Mouse (Mus musculus) MEL-GATA-1-ER (cell line): ENCODE data around the gene Rgs6.

Source experiments
- DNase-seq: peaks from one replicate; pipeline ENCODE4 v3.0.0-alpha.2; 2012; ENCODE audit warnings: low read depth; ENCODE audit errors: extremely low read depth

The Rgs6 gene

DNA sequence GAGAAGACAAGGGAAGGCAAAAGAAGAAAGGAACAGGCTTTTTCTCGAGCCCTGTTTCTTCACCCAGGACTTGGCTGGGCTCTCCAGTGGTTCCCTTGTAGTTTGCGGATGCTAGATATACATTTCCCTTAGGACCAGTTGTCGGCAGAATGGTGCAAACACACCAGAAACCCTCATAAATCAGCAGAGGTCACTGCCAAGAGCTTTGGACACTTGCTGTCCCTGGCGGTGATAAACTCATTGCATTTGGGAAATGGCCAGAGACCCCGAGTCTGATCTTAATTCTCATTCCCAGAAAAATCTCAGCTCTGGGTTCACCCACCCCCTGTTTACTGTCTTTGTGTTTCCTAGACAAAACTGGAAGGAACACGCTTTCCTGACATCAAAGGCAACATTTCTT lies 539.9 kb downstream of the Rgs6 start:
- no peak for DNase-seq

DNA sequence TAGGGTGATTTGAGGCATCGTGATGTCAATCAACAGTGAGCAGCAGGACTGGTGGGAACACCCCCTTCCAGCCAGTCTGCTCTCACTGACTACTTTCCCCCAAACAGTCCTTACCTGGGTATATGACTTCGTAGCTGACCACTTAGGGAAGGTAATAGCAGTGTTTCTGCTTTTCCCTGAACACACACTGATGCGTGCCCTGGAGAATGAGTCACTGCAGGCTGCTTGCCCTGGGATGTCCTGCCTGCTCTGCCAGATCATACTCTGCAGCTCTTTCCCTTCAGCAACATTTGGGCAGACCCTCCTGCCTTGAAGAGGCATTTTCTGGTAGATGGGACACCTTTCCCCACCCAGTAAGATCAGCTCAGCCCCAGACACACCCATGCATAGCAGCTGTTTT lies 540.5 kb downstream of the Rgs6 start:
- DNase-seq = no peak

DNA sequence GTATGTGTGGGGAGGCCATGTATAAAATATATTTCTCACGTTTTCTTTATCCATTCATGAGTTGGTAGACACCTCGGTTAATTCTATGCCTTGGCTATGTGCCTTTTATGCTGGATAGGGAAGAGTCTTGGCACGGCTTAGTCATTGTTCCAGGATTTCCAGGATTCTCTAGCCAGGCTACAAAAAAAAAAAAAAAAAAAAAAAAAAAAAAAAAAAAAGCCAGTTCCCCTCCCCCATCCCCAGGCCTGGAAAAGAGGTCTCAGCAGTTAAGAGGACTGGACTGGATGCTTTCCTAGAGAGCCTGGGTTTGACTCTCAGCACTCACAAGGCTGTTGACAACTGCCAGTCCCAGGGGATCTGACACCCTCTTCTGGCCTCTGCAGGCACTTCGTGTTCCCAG lies 543.3 kb downstream of the Rgs6 start:
- DNase-seq = no peak

DNA sequence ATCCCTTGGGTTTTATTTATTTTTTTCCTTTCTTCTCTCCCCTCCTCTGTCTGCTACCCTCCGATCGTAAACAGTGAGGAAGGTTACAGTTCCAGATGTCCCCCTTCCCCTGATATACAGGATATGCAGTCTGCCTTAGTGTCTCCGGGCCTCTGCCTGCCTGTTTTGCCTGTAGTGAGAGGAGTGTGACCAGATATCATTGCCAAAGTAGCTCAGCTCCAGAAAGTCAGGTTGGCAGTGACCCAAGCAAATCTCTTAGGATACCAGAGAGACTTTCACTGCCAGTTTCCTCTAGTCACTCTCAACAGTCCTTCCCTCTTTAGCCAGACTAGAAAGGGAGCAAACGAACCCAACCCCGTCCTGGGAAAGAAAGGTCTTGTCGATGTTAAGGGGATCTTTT lies 545.7 kb downstream of the Rgs6 start:
- DNase-seq = no peak

DNA sequence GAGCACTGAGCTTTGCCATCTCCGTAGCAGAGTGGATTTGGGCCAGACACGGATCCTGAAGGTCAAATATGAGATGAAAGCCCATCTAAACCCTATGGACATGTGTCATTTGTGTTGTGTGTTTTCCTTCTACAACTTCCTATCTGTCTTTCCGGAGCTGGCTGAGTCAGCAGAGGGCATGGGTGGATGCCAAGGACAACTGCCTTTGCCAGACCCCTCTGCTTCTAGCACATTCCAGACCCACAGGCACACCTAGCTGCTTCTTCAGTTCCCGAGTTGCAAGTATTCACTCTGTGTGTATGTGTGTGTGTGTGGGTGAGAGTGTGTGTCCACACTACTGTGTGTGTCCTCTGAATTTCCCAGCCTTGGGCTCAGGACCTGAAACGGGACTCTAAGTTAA lies 547.9 kb downstream of the Rgs6 start:
- DNase-seq = no peak

DNA sequence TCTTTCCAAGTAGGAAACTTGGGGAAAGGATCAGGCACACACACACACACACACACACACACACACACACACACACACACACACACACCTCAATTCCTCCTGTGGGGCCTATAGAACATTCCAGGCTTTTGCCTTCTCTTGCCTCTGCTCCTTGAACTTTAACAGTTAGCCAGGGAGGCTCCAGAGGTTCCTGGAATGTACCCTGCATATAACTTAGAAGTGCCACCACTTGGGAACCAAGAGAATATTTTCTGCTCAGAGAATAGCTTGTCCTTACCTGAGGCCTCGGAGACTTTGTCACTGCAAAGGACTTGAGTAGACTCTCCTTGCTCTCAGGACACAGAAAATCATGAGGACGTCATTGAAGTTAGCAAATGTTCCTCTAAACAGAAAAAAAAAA lies 548.4 kb downstream of the Rgs6 start:
- DNase-seq = no peak

DNA sequence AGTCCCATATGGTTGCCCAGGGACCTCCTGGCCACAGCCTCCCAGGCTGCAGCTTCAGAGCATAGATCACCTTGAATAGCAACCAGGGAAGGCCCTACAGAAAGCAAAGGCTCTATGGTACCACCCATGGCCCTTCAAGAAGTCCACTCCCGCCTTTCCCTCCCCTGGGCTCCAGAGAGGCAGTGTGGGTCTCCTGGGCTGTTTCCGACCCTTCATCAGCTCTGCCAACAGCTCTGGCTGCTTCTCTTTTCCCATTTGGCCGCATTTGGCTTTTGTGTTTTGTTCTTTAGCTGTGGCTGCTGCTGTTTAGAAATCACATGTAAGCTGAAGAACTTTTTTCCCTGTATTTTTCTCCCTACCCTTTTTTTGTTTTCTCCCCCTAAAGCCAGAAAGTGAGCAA lies 548.9 kb downstream of the Rgs6 start:
- DNase-seq = no peak

DNA sequence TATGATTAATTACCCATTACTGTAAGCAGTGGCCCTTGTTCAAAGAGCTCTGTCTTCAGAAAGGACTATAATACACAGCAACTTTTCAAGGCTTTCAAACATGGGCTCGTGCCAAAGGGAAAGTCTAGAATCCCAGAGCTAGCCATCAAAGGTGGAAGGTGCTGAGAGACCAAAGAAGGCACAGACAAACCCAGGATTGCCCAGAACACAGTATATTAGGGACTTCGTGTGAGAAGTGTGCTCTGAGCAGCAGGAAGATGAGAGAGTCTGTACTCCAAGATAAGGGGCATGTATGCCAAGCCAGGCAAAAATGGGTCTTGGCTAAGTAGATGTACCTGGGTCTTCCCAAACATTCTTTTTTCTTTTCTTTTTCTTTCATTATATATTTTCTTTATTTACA lies 553.1 kb downstream of the Rgs6 start:
- DNase-seq = peak; percentile 85

DNA sequence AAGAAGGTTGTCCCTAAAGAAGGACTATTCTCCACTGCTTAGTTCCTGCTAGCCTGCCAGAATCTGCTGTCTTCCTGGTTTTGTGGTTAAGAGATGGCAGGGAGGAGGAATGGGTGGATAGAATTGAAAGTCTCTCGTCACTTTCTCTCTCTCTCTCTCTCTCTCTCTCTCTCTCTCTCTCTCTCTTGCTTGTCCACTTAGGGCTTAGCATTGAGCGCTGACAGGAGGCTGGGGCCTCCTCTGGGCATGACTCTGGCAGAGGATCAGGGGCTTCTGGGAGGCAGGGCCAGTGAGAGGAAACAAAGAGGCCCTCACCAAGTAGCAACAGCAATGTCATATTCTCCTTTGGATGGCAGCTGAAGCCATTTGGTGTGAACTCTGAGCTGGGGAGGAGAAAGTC lies 554.4 kb downstream of the Rgs6 start:
- DNase-seq = no peak

DNA sequence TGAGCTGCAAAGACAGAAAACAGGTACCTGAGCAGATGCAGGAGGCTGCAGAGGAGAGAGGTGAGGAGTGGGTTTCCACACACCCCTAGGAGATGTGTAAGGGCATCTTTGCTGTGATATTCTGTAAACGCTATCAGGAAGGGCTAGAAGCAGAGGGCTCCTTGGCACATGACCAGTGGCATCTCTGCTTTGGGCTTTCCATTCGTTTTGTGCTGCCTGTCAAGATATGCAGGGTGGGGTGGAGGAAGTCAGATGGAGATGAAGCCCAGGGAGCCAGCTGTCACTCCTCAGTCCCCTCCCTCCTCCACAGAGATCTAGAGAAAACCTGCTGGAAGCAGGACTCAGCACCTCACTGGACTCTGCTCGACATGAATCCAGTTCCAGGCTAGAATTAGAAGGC lies 555.0 kb downstream of the Rgs6 start:
- peak; percentile 71 for DNase-seq

DNA sequence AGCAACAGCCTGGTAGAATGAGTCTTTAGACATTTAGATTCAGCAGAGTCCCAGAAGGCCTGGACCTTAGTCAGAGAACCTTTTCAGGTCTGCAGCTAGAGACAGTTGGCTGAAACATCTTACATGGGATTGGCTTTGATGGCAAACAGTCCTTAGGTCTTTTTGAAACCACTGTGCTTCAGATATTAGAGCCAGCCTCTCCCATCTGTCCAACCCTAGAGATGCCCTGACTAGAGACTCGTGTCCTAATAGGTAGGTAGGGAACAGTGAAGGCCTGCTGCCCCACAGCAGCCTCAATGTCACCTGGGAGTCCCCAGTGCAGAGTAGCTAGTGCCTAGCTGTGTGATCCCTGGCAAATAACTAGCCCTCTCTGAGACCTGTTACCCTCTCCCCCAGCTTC lies 555.5 kb downstream of the Rgs6 start:
- DNase-seq = no peak

DNA sequence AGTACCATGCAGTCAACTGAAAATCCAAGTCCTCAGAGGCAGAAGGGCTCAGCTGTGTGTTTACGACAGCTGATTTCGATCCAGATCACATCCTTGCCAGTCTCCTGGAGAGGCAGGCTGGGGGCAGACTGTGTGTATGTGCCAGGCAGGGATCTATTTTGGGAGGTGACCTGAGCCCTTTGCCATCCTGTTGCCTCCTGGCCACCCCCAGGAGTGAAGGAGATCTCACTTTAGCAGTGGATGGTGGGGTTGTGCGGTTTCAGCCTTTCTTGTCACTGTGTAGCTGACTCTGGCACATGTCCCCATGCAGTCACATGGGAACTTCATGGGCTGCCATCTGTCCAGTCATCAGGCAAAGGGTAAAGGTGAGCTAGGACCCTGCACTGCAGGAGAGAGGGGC lies 557.0 kb downstream of the Rgs6 start:
- DNase-seq = no peak

DNA sequence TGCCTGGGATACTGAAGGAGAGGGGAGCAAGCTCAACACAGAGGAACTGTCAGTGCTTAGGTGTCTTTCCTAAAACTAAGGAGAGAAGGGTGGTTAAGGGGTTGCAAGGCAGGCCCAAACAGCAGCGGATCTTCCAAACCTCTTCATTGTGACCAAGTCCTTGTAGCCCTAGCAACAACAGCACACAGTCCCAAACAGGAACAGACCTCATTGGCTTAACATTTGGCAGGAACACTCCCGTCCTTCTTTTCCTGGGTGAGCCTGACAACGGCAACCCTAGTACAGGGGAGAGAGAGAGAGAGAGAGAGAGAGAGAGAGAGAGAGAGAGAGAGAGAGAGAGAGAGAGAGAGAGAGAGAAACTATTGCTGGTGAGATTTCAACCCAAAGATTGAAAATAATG lies 557.8 kb downstream of the Rgs6 start:
- DNase-seq = no peak

DNA sequence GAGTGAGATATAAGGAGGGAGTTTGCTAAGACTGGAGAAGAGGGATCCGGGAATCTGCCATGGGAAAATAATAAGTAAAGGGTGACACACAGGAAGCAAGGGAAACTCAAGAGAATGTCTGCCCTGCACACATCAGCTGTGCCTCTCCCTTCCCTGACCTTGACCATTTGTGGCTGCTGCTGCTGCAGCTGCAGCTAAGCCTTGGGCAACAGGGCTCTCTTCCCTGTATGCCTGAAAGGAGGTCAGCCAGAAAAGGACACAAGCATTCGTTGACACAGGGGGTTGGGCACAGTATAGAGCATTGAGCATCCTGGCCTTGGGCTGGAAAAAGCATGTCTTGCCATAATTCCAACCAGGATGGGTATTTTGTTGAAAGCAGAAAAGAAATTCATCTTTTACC lies 558.8 kb downstream of the Rgs6 start:
- DNase-seq = no peak

DNA sequence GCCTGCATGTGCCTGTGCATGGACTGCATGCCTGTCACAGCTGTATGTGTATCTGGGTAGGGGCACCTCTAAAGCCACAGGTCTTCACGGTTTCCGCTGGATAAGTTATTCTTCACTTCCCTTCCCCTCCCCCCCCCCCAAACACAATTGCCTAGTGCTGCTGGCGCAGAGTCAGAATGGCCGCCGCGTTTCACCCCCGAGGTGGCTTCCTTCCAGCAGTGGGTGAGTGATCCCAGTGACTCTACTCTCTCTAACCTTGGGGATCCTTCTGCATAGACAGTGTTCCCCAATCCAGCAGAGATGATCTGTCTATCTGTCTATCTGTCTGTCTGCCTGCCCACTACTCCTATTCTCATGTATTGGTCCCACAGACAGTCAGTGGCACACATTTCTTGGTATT lies 561.9 kb downstream of the Rgs6 start:
- DNase-seq = no peak

DNA sequence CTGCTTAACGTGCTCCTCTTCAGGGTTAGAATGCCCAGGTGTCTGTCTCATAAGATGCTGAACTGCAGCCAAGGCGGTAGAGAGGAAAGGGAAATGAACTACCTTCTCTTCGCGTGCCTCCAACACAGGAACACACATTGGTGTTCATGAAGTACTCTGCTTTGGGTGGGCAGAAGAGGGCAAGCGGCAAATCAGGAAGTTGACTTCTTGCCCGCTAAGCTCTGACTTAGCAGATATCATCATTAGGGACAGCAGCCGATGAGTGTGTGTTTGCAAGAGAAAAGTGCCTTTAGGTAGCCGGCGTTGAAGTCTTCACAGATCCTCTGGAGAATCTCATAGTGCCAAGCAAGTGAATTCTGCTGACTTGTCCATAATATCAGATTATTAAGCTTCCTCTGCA lies 562.7 kb downstream of the Rgs6 start:
- no peak for DNase-seq

DNA sequence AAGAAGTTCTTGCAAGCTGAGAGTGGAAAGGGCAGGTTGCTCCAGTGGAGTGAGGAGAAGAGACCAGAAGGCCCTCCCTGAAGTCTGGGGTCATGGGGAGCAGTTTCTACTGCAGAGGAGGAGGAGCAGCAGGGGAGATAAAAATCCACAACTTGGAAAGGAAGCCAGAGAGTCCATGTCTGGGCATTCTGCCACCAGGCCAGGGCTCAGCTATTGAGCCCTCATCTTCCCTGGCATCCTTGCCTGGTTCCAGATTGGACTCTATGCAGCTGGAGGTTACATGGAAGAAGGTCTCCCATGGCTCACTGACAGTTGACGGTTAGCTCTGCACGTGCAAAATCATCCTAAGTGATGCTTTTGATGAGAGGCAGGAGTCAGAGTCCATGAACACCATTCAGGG lies 563.4 kb downstream of the Rgs6 start:
- no peak for DNase-seq

DNA sequence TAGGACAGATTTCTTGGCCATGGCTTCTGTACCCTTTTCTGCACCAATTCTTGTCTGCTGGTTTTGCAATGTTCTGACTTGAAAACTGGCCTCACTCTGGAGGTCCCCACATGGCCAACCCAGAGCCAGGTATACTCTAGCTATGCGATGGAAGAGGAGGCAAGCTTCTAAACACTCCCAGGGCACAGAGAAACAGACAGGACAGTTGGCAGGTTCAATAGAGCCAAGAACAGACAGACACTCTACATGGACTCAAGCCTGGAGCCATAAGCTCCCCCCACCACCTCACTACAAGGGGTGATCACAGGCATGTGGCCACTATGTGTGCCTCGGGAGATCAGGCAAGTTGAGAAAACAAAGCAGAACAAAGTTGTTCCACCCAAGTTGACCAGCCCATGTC lies 572.1 kb downstream of the Rgs6 start:
- DNase-seq = no peak

DNA sequence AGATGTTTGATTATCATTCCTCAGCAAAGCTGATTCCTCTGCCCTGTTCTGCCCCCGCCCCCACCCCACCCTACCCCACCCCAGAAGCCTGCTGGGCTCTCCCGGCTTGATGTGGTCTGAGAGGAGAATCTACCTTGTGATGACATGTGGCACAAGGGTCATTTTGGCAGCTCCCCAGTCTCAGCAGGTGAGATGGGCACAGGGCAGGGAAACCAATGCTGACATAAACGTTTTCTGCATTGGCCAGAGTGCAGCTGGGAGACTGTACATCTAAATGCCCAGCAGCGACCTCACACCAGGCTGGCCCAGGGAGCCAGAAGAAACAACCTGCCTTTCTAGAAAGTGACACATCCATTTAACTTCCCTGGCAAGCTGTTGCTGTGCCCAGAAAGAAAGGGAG lies 572.6 kb downstream of the Rgs6 start:
- DNase-seq = no peak

DNA sequence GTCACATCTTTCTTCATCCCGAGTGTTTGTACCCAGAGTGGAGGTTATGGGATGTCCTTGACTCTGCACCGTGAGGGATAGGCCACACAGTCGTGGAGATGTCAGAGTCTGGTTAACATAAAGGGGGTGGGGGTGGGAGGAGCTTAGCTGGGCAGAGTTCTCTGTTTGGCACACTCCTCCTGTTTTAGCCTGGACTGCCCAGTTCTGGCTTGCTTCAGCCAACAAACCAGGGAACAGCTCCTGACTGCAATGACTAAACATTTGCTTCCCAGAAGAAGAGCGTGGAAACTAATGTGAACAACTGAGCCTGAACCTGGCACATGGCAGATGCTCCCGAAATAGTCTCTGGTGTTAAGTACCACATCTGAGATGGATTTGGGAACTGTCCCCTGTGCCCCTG lies 575.6 kb downstream of the Rgs6 start:
- no peak for DNase-seq

DNA sequence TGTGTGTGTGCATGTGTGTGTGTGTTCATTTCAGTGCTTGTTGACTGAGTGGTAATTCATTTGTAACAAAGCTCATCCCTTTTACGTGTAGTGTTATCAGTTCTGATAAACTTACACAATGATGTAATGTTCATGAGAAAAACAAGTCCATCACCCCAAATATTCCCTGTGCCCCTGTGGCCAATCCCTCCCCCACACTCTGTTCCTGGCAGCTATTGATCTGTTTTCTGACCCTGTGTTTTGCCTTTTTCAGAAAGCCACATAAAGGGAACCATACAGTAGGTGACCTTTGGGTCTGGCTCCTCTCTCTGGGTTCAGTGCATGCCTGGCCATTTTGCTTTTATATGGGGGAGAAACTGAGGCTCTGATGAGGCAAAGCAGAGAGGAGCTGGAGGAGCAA lies 577.0 kb downstream of the Rgs6 start:
- no peak for DNase-seq

DNA sequence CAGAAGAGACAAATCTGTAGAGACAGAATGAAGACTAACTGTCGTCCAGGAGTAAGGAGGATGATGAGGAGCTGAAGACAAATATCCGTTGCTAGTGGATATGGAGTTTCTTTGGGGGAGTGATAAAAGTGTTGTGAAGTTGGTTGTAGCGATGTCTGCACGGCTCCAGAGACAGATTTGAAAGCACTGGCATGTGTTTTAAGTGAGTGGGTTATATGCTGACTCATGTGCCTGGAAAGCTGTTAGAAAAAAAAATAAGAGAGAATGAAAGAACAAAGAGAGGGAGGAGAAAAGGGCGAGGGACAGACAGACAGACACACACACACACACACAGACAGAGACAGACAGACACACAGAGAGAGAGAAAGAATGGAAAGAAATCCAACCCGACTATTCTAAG lies 580.2 kb downstream of the Rgs6 start:
- no peak for DNase-seq

DNA sequence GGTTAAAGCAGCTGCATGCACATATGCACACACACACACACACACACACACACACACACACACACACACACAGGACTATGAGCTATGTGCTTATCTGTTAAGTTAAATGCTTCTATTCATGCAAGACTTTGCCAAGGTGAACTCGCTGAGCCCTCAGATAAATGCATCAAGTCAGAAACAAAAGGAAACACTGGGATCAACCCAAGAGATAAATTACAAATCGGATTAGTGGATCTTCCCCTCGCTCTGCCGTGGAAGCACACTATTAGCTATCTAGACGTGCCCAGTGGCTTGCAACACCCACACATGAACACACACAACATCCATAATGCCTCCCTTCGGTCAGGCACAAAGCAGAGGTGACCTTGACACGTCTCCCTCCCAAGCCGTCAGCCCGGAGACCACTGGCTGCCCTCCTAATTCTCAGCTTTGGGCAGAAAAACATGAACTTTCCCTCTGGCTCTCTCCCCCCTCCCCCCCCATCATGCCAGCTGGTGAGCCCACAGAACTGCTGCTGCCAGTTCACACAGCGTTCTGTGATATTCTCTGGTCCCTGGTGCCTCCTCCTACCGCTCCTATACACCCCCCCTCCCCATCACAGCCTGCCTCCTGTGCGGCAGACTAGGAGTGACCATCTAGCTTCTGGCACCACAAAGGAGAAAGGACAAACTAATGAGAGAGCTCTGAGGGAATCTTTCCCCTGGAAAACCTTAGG lies 581.6 kb downstream of the Rgs6 start:
- DNase-seq = no peak

DNA sequence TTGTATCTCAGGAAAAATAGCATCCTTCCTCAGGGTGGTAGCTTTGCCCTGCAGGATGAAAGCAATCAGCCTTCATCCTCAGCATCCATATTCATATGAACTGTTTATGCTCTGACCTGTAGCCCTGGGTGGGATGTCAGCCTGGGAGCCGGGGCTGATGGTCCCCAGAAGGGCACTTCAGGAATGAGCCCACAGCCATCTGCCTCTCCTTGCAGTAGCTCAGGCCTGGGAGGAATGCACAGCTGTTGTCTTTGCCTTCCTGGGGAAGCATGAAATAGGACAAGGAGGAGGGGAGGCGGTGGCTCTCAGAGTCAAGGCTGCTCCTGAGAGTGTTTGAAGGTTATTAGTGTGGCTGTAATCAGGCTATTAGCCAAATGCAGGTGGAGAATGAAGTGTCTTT lies 590.7 kb downstream of the Rgs6 start:
- no peak for DNase-seq
